Mouse (Mus musculus) testis, postnatal 14 days (tissue): Measurements from ENCODE around the gene Mcfd2.

Source experiments
- DNase-seq: peaks from one replicate; pipeline ENCODE4 v3.0.0; 2021; ENCODE audit warnings: low spot score

Mcfd2 gene

GRCm38 (mm10) chr17:87236725-87237650 is 28.7 kb downstream of the Mcfd2 start:
- DNase-seq = no peak

GRCm38 (mm10) chr17:87235019-87235418 is 30.7 kb downstream of the Mcfd2 start:
- DNase-seq = no peak

- DNase-seq = no peak
Observed at GRCm38 (mm10) chr17:87227878-87228277, 37.9 kb downstream of the Mcfd2 start.

GRCm38 (mm10) chr17:87226079-87226640 is 39.6 kb downstream of the Mcfd2 start:
- no peak for DNase-seq

- no peak for DNase-seq
Observed at GRCm38 (mm10) chr17:87225384-87225783, 40.4 kb downstream of the Mcfd2 start.

- no peak for DNase-seq
Observed at GRCm38 (mm10) chr17:87224461-87224860, 41.3 kb downstream of the Mcfd2 start.

- no peak for DNase-seq
Observed at GRCm38 (mm10) chr17:87219456-87219855, 46.3 kb downstream of the Mcfd2 start.

- no peak for DNase-seq
Observed at GRCm38 (mm10) chr17:87214523-87214922, 51.2 kb downstream of the Mcfd2 start.

GRCm38 (mm10) chr17:87210525-87210924 is 55.2 kb downstream of the Mcfd2 start:
- DNase-seq = no peak

- no peak for DNase-seq
Observed at GRCm38 (mm10) chr17:87206885-87207284, 58.9 kb downstream of the Mcfd2 start.
